Mouse (Mus musculus) right cerebral cortex, postnatal 25 days (tissue): ENCODE measurements around the gene Add1.

Experiments
- DNase-seq: peaks from one replicate; pipeline ENCODE4 v3.0.0; 2022

Add1 gene

DNA sequence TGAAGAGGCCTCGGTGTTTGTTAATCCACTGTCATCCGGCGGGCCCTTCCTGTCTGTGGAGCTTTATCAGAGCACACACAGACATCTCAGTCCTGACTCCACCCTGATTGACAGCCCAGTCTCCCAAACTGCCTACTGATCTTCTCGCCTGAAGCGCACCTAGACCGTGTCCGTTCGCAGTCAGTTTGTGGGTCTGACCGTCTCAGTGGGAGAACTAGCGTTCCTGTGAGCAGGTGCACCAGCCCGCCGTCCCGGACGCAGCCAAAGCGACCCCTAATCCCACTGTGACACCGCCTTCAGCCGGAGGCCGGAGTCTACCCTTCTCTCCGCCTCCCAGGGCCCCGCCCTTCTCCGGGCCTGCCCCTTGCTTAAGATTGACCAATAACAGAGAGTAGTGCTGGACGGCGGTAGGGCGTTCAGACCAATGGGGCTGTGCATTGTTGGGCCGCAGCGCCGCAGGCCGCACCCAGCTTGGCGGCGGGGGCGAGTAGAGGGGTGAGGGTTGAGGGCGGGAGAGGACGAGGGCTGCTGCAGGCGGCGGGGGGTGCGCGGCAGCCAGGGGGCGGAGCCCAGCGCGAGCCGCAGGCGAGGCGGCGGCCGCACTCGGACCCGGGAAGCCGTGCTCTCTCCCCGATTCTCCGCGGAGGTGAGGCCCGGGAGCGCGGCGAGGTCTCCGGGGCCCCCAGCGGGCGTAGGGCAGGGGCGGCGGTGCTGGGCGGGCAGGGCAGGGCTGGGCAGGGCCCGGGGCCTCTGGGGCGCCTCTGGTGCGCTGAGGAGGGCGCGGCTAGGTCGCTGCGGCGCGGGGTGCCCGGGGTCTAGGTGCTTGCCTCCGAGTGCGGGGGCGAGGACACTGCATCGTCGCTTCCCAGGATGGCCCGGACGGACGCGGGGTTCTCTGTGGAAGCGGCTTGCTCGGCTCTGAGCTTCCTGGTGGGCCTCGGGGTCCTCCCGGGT, at the start of gene Add1:
Gene Add1 (plus strand): TSS at position 397 of the 954 bp plus-strand sequence.
- peak; percentile 98 for DNase-seq

DNA sequence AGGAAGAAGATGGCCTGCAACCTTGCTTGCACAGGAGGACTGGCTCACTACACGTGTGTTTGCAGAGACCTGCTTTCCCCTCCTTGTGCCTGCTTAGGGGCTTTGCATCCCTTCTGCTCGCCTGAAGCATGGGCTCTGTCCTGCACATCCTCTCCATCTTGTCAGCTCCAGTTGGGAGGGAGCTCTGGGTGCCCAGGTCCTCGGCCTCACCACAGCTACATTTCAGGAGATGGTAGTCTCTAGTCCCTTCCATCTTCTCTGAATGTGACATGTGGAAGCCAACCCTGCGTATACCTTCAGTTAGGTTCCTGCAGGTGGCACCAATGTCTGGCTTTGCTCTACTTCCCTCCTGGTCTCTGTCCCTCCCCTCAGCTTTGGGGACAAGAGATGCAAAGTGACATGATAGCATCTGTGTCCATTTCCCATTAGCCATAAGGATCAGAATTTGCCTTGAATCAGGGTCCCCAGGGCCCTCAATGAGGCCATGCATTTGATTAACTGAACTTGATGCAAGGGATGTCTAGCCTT, 49.4 kb upstream of the Add1 start:
- DNase-seq, result no peak

DNA sequence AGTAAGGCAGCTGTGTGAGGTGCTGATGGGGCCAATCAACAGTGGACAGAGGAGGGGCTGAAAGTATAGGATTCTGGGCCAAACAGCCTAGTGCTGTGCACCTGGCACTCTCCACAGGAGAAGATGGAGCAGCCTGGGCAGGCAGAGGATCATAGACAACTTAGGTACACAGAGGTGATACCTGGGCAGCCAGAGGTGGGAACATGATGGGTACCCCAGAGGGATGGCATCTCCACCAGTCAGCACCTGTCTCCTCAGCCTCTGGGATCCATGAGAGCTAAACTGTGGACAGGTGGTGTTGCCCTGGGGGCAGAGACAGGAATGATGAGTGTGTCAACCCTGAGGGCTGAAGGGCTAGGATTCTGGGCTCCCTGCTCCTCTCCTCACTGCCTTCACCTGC, 49.0 kb upstream of the Add1 start:
- no peak for DNase-seq

GRCm38 (mm10) chr5:34525663-34526476, 47.6 kb upstream of the Add1 start, which contains the start of gene Sh3bp2:
TSS of gene Sh3bp2 (plus strand) at chr5:34525838.
- peak; percentile 76 for DNase-seq

GRCm38 (mm10) chr5:34526477-34526775, 47.0 kb upstream of the Add1 start:
- no peak for DNase-seq

DNA sequence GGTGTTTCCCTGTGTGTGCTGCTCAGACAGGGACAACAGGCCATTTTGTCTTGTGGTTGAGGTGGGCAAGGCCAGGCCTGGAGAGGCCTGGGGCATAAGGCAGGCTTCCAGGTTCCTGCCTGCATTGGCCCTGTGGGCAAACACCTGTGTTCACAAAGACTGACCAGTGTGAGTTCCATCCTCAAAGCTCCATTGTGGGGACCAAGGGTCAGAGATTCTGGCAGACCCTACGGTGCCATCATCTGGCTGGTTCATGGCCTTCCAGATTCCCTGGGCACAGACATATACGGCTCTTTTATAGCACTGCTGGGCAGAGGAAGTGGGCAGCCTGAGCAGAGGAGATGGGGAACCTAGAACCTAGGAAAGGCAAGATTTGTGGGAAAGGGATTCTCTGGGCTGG, 46.1 kb upstream of the Add1 start:
- no peak for DNase-seq

DNA sequence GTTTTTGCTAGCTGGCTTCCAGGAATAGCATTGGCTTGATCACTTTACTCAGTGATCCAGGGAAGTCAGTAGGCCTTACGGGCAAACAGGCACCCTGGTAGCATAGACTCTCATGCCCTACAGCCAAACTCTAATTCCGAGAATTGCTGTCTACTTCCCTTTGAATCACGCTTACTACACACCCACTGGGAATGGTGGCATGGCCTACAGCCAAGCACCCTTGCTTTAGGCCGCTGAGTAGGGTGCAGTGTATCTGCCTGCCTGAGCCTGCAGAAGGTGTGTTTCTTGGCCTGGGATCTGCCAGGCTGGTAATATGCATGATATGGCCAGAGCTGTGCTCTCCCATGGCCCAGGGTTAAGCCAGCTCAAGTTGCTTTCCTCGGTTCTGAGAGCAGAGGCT, 44.7 kb upstream of the Add1 start:
- no peak for DNase-seq

DNA sequence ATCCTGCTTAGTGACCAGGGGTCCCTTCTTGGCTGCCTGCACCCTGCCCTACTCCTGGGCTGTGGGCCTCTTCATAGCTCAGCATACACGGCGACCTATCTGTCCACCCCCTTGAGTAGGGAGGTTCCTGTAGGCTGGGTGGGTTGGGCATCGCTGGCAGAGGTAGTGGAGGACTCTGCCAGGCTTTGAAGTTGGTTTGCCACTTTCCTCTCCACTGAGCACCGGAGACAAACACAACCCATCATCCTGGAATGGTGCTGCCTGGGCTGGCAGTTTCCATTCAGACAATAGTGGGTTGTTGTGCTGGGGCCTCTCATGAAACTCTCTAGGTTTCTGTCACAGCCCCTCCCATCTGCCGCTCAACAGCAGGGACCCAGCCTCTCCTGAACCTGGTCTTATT, 43.3 kb upstream of the Add1 start:
- DNase-seq, result no peak

- no peak for DNase-seq
Observed at GRCm38 (mm10) chr5:34530687-34531086, 42.8 kb upstream of the Add1 start.

GRCm38 (mm10) chr5:34533066-34533465, 40.4 kb upstream of the Add1 start:
- DNase-seq, result no peak

DNA sequence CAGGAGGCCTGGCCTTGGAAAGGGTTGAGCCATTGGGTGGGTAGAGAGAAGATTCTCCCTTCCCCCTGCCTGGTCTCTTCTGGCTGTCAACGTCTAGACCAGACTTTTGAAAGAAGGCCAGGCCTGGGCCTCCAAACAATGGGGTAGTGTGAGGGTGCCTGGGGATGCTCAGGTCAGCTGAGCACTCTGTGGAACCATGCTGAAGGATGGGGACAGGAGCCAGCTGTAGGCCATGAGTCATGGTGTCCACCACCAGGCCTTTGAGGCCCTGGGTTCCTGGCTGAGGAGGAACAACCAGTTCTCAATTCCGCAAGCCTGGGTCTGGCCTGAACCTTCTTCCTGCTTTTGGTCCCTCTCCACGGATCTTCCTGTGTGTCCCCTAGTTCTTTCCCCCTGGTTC, 39.6 kb upstream of the Add1 start:
- no peak for DNase-seq

- DNase-seq, result no peak
Observed at GRCm38 (mm10) chr5:34534776-34535581, 38.5 kb upstream of the Add1 start.

DNA sequence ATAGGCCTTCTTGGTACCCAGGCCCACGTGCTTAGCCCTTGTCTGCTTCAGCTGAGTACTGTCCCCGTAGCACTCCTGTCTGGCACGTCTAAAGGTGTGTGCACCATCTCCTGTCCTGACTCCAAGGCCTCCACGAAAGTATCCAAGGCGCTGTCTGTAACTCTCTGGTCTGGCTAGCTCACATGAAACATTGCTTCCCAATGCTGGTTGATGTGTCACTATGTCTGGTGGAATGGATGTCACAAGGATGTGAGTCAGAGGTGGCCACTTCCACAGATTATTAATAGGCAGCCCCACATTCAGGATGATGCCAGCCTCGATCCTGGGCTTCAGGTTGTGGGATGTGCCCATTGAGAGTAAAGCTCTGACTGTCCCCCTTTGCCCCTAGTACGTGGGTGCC, 37.6 kb upstream of the Add1 start:
- DNase-seq, result no peak

DNA sequence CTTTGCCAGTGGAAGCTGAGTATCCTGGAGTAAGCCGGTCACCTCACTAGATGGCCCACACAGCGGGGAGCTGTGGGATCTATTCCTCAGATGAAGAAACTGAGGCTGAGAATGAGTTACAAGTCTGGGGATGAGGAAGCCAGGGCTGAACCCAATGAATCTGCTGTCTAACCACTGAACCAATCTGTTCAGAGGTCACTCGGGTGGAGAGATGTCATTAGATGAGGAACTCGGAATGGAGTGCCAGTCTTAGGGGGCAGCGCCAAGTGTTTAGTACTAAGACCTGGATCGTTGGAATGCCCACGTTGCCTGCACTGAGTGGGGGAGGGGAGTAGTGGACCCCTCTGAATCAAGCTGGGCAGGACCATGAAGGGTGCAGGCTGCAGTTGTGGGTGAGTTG, 35.4 kb upstream of the Add1 start:
- DNase-seq, result no peak

- no peak for DNase-seq
Observed at GRCm38 (mm10) chr5:34538527-34538926, 34.9 kb upstream of the Add1 start.

DNA sequence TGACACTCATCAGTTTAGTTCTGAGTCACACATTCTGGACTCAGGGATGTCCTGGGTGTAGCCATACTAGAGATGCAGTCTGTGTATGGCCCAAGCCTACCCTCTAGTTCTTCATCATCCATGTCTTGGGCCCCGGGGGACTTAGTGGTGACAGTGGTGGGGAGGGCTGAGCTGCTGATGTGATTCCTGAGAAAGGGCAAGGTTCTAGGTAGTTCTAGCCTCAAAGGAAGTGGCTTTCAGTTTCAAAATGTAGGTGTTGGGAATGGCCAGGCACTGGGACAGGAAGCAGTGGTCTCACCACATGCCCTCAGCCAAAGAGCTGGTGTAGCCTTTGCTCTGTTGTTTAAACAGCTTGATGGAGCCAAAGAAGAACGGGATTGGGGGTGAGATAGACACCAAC, 34.3 kb upstream of the Add1 start:
- no peak for DNase-seq

DNA sequence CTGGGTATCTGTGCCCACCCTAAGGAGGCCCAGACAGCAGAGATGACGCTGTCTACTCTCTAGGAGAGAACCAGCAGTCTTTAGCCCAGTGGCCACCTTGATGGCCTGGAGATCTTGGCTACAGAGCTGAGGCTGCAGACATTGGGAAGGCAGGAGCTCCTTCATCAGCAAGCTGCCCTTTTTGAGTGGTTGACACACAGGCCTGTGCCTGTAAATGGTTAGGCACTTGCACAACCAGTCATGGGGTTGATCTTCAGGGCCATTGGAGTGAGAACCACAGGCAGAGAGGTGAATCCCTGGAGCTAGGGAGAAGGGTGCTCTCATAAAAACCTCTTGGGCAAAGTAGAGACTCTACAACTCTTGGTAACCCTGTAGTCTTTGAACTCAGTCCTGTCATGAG, 31.3 kb upstream of the Add1 start:
- DNase-seq, result no peak

GRCm38 (mm10) chr5:34543114-34543513, 30.4 kb upstream of the Add1 start:
- DNase-seq, result no peak

- DNase-seq, result no peak
Observed at GRCm38 (mm10) chr5:34547410-34547809, 26.1 kb upstream of the Add1 start.

GRCm38 (mm10) chr5:34549135-34549482, 24.4 kb upstream of the Add1 start:
- no peak for DNase-seq

GRCm38 (mm10) chr5:34549483-34550221, 23.8 kb upstream of the Add1 start:
- DNase-seq, result no peak

DNA sequence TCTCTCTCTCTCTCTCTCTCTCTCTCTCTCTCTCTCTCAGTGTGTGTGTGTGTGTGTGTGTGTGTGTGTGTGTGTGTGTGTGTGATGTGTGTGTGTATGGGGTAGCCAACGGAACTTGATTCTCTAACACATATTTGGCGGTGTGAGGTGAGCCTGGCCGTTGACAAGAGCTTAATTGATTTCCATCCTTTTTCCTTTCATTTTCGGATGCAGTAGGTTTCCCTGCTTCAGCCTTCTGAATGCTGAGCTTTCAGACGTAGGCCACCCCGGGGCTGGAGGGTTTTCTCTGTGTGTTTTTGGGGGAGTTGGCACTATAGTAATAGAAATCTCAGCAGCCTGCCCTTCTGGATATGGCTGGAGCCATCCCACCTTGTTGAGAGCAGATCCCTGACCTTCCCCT, 23.2 kb upstream of the Add1 start:
- no peak for DNase-seq
